Mouse (Mus musculus) frontal cortex, postnatal 36 days (tissue): ENCODE results near the gene Spocd1.
A peak's percentile ranks its signal among the peaks of the same experiment; 100 is the strongest.

ENCODE experiments used
- DNase-seq, 2 experiments: peaks; one replicate each; pipeline ENCODE4 v3.0.0; 2022; ENCODE audit warnings: low spot score in 2 of 2

The Spocd1 gene

DNA sequence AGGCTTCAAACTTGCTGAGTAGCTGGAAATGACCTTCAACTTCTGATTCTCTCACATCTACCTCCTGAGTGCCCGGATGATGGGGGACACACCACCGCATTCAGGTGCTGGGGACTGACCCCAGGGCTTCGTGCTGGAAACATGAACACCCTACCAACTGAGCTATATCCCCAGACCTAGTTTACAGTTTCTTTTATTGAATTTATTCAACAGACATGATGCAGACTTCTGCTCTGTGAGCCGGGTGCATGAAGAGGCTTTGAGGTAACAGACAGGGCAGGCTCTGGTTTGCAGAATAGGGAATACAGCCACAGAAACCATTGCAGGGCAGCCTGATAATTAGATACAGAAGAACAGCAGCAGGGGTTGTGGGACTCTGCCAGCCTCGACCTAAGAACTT is 10.6 kb upstream of the Spocd1 start:
- DNase-seq = no peak

- DNase-seq = no peak
Observed at GRCm38 (mm10) chr4:129918901-129919300, 10.1 kb upstream of the Spocd1 start.

DNA sequence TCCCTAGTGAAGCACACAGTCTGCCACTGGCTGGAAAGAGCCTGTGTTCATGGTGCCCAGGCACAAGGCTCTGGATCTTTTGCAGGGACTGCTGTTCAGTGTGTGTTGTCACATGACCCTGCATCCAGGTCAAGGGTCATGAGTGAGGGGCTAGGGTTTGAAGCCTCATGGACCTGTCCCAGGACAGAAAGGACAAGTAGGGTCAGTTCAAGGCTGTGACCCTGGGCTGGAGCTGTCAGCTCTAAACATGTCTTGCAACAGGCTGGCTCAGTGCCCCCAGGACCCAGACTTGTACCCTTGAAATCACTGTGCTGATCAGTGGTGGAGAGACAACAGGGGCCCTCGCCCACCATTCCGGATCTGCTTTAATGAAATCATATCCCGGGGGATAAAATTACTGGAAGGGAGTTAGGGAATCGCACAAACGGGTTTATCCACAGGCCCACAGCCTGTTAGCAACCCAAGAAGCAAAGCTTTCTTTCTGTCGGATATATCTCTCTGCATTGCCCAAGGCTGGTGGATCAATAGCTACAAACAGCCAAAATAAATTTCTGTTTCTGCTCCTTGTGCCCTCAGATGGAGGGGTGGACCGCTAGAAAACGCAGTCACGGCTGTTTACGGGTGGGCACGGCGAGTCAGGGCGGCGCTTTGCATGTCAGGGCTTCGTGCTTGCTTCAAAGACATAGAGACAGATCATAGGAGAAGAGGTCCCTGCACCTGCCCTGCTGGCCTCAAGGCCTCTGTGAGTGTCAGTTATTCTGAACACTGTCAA is 8.3 kb upstream of the Spocd1 start:
- DNase-seq = no peak

DNA sequence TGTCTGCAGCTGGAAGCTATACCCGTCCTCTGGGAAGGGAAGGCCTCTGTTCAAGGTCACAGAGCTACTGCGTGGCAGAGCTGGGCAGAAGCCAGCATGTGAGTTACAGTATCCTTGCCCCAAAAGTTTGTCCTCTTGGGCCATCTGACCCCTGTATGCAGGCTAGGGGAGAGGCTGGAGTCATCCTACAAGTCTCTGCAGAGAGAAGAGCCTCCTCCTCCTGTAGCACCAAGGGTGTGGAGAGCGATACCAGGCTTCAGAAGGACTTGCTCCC is 7.8 kb upstream of the Spocd1 start:
- DNase-seq = no peak

DNA sequence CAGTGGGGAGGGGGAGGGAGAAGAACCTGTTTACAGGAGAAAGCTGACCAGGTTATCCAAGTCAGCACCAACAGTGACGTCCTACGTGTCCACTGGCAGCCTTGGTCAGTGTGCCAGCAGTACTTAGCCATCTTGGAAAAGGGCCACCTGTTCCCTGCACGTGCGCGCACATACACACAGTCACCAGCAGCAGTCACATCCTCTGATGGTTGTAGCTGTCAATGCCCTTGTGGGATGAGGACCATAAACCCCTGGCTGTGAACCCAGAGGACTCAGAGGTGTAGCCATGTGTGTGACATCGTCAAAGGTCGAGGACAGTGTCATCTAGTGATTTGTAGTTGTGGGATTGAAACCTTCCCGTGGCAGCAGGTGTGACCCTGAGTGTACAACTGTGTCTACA is 4.9 kb upstream of the Spocd1 start:
- no peak for DNase-seq

GRCm38 (mm10) chr4:129924694-129925093 is 4.4 kb upstream of the Spocd1 start:
- no peak for DNase-seq

GRCm38 (mm10) chr4:129926544-129926943 is 2.5 kb upstream of the Spocd1 start:
- DNase-seq = no peak

DNA sequence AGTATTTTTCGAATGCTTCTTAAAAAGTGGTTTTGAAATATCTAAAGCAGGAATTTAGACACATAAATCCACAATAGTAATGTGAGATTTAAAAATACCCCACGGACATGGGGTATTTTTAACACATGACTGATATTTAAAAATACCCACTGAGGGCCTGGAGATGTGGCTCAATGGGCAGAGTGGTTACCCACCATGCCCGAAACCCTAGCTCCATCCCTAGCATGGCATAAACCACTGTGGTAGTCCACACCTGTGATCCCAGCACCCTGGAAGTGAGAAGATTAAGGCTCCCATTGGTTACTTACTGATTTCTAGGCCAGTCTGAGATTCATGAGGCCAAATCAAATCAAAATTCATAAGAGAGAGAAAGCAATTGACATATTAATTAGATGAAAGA is 2.0 kb upstream of the Spocd1 start:
- no peak for DNase-seq

DNA sequence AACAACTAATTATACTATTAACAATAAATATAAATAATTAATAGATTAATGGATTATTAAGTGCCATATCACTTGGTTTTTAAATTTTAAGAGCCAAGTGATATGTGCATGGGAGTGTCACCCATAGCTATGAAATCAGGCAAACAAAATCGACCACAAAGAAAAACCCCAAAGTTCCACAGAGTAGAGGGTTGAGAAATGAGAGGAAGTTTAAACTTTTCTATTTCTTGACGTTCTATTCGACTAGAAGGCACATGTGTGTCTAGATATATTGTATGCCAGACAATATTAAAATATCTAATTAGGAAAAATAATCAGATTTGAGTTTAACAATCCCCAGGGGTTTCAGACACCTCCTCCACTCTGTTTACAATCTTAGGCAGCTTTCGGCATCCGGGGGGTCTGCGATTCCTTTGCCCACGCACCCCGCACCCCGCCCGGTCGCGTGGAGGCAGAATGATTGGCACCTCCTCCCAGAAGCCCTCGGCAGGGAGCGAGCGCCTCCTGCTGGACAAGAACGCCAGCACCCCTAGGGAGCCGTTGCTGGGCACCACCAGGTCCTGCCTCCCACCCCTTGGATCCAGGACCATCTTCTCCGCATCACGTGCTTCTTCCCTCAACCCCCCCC is 811 bp upstream of the Spocd1 start:
- peak; percentile 74 to 85 for DNase-seq

DNA sequence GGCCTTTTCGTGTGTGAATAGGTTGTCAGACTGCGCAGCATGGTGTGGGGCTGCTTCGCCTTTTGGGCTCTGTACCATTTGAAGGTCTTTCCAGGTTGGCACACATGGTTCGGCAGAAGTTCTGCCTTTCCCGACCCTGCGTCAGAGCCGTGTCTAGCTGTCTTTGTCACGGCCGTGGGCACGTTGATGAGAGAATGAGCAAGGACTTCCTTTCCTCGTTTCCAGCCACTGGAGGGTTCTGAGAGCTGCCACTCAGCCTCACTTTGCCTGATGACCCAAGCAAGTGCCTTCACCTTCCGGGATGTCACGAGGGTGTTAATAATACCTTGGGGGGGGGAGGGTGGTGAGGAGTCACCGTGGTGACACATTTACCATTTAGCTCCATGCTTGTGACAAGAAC is 4.6 kb downstream of the Spocd1 start:
- DNase-seq = peak; percentile 19 to 26

DNA sequence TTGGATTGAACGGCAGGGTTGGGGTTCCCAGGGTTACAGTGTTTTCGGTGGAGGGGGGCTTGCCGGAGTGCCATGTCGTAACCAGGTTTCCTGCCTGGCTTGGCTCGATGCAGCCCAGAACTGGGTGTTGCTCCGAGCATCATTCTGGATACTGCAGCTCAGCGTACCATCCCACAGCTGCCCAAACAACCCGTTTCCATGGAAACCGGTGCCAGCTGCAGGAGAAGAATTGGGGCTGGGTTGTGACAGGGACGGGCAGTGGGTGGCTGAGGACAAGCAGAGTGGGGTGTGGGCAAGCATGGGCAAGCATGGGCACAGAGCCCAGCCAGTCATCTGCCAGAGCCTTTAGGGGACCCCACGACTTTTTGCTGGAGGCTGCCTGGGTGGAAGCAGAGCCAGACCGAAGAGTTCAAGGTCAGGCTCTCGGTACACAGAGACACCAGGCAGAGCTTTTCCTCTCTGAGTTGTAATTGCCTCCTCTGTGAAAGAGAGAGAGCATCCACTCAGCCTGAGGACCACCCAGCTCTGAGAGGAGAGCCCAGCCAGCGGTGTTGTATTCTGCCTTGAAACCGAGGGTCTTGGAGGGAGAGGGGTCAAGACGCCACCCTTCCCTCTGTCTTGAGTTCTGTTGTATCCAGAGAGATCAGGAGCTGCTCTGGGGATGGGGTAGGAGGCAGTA is 5.3 kb downstream of the Spocd1 start:
- peak; percentile 67 to 74 for DNase-seq

- no peak for DNase-seq
Observed at GRCm38 (mm10) chr4:129951359-129951821, 22.3 kb downstream of the Spocd1 start.

DNA sequence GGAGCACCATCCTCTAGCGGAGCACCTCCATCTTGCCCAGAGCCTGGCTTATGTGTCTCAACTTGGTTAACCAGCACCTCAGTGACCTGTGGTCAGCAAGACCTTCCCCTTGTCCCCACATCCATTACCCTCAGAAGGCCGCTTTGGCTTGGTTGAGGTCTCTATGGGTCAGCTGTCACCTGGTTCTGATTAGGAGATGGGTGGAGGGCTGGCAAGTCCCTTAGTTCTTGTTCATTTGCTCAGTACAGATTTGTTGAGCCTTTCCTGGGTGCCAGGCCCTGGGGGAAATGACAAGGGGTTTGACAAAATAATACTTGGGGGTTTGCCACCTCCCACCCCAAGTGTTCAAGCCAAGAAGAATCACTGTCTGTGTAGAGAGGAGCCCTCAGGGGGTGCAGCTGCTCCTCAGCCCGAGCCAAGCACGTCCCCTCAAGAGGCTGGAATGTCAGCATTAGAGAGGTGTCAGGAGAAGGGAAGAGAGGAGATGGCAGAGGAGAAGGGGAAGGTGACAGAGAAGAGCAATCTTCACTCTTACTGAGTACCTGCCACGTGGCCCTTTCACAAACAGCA is 23.3 kb downstream of the Spocd1 start:
- DNase-seq = no peak

DNA sequence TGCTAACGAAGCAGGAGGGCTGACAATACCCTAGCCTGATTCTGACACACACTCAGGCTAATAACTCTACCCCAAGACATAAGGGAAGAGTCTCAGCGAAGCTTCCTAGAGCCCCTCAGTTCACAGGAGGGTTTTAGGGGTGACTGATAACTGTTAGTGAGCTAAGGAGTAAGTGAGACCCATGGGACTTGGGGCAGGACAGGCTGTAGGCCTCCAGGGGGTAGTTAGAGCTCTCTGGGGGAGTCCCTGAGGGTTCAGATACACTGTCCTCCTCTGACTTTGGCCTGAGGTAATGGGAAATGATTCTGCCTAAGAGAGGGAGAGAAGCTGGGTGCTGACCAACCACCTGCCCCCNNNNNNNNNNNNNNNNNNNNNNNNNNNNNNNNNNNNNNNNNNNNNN is 25.5 kb downstream of the Spocd1 start:
- no peak for DNase-seq

DNA sequence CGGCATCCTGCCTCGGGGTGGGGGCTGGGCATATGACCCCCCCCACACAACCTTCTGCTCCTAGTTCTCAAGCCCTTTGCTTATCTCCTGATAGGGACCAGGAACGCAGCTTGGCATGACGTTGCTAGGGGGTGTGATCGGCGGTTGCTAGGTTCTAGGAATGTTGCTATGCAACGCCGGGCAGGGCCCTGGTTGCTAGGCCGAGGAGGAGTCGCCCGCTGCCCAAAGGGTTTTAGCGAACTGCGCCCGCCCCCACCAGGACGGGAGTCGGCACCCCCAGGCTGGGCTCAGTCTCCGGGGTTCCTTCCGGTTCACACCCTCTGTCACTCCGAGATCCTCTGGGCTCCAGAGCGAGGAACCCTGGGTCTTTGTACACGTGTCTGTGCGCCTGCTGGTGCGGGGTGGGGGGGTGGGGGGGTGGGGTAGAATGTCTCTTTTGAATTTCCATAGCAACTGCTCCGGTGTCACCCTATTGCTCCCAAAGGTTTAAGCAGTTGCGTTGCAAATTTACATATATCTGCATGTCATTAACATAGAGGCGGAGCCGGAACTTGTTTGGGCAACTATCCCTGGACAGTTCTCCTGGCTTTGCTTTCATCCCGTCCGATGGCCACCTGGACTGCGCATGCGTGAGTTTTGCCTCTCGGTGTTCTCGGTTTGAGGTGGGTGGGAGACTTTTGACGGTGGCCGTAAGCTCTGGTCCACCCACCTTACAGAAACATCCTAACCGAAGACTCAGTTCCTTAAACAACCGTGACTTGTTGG is 31.3 kb downstream of the Spocd1 start:
- peak; percentile 83 to 92 for DNase-seq

GRCm38 (mm10) chr4:129965294-129965693 is 36.2 kb downstream of the Spocd1 start:
- DNase-seq = no peak

DNA sequence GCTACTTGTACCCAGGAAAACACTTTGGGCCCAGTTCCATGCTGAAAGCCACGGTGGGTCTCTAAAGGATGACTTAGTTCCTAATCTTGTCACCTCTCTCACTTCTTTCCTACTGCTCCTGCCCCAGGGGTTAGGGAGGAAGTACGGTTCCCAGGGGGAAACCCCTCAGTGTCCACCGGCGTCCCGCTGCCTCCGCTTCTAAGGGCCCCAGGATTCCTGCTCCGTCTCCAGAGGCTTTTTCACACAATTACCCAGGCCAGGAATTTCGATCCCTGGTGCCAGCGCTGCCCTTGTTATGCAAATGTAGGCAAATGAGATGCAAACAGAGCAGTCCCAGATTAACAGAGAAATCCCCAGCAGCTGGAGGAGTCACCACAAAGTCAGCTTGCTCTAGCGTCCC is 37.2 kb downstream of the Spocd1 start:
- peak in 1 of 2 experiments; percentile 61 for DNase-seq

DNA sequence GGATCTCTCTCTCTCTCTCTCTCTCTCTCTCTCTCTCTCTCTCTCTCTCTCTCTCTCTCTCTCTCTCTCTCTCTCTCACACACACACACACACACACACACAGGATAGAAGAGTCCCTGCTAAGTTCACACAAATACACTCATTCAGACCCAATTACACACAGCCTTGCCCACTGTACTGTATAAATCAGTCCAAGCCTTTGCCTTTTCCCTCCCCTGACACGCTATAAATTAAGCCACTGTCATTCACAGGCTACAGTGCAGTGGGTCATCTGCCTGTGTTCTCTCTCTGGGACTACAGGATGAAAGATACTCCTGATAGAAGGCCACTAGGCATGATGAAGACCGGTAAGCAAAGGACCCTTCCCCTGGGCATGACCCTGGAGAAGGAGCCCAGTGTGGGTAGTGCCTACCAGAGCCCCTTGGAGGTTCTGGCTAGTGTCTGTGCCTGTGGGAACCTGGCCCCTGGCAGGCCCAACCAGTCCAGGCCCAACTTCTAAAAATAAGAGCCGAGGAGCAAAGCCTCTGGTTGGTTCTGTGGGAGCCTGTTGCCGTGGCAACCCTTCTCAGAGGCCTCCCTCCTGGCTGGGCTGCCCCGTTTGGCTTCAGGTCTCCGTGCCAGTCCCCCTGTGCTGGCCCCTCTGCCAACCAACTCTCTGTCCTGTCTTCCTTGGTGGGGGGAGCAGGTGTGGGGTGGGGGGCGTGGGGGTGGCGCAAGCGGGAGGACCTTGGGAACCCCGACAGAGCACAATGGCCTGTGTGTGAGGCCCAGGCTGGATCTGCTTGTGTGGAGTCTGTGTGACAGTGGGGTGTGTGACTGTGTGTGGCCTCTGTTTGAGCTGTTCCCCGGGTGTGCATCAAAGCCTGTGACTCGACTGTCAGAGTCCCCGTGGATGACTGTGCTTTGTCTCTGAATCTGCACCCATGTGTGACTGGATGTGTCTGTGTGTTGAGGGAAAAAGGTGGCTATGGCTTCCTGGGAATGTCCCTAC is 38.3 kb downstream of the Spocd1 start:
- DNase-seq = peak; percentile 58 to 78

GRCm38 (mm10) chr4:129970168-129970567 is 41.1 kb downstream of the Spocd1 start:
- DNase-seq = no peak

DNA sequence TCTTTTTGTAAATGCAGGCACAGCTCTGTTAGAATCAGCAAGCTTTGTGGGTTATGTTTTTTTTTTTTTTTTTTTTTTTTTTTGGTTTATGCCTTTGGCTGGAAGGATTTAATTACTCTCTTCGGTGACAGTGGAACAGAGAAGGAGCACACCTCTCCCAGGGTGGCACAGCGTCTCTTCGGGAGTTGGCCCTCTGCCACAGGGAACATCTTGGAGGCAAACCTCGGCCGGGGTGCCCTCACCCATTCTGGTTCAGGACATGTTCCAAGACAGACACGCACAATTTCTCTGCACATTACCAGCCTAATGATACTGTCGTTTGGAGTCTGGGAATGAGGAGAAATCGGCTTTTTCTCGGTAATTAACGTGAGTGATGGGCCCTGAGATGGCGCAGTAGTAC is 41.8 kb downstream of the Spocd1 start:
- no peak for DNase-seq

- DNase-seq = no peak
Observed at GRCm38 (mm10) chr4:129971989-129972388, 42.9 kb downstream of the Spocd1 start.
